Mouse (Mus musculus): ENCODE measurements around the gene Slc27a3.

DNA sequence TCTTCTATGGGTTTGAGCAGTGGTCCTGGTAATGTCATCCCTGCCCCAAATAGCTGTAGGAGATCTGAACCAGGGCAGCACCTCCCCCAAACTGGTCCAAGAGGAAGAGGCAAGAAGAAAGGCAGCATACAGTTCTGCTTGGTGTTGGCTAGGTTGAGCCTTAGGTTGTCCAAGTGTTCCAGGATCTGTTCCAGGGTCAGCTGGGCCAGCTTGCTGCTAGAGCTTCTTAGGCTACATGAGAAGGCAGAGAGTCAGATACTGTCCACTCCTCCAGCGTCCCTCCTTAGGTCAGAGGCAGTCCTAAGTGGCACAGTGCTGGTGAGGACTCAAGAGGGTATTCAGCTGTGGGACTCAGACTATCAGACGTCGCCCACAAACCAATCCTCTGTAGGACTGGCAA is 2.9 kb upstream of the Slc27a3 start:
- TF ChIP-seq EP300 (IDR thresholded peaks at IDR 0.05; ENCODE audit: low read depth) (no peak), CTCF (IDR thresholded peaks at IDR 0.05; ENCODE audit: low read depth) (no peak)
